7 mouse cellular contexts compared by ENCODE assay signal in genomic region chr6:122786275-122786674, GRCm38 (mm10). TPM values are rescaled to one million over a fixed set of nuclear protein-coding genes. Genes with fewer than 3 reads are reported as not detected.
DNase-seq lines count a peak whose midpoint lies in the region; TF ChIP-seq lines count a peak whose summit lies in the region.

No protein-coding gene starts in this region.

- TF ChIP-seq CTCF in C2C12 (IDR thresholded peaks at IDR 0.05; ENCODE audit: control insufficient read depth, insufficient read depth, insufficient read length) (peak; percentile 26), E14TG2a.4 (conservative IDR thresholded peaks at IDR 0.05; ENCODE audit: low read length) (peak; percentile 54)
- TF ChIP-seq CTCF in lung, adult 2 months (IDR thresholded peaks at IDR 0.05; ENCODE audit: insufficient read depth, low read length), result peak; percentile 48
- TF ChIP-seq CTCF in olfactory bulb, adult 2 months (IDR thresholded peaks at IDR 0.05; ENCODE audit: insufficient read depth, low read depth, low read length), result no peak

- H3K4me1 ChIP-seq in E14TG2a.4 (replicated peaks; ENCODE audit: low read depth, low read length), result peaks cover 71% of the 10 kb centered on the region
- H3K4me1 ChIP-seq in lung, adult 2 months (ENCODE audit: control insufficient read depth, insufficient read depth, low read length), result peaks cover 7% of the 10 kb centered on the region
- H3K4me1 ChIP-seq in olfactory bulb, adult 2 months (ENCODE audit: control insufficient read depth, insufficient read depth, low read length), result peaks cover 4% of the 10 kb centered on the region

- H3K27ac ChIP-seq in olfactory bulb, adult 2 months (ENCODE audit: insufficient read depth, low read depth, low read length), result peak overlapping the region; percentile 42; the same call in 1 of the 2 replicates

- no peak overlapping the region for H3ac ChIP-seq in C2C12 (ENCODE audit: control insufficient read depth, insufficient read length, low read depth)

- no peak for TF ChIP-seq POLR2A in lung, adult 2 months (IDR thresholded peaks at IDR 0.05; ENCODE audit: borderline replicate concordance, extremely low read depth, low read depth, low read length)
- no peak for TF ChIP-seq POLR2A in olfactory bulb, adult 2 months (IDR thresholded peaks at IDR 0.05; ENCODE audit: insufficient read depth, low read depth, low read length)

- H3K9me3 ChIP-seq in E14TG2a.4 (ENCODE audit: low read length), result no peaks in the 10 kb centered on the region

- H3K4me3 ChIP-seq in C2C12 (ENCODE audit: insufficient read depth, poor library complexity, severe bottlenecking), result no peak overlapping the region
- no peak overlapping the region for H3K4me3 ChIP-seq in E14TG2a.4 (replicated peaks; ENCODE audit: low read length)
- H3K4me3 ChIP-seq in lung, adult 2 months (replicated peaks; ENCODE audit: extremely low read depth, low read depth, low read length), result no peak overlapping the region
- no peak overlapping the region for H3K4me3 ChIP-seq in olfactory bulb, adult 2 months (ENCODE audit: insufficient read depth, low read depth, low read length)

- peak; percentile 85 for DNase-seq in cerebellum, adult 18-20 months
- peak; percentile 72 to 75 for DNase-seq in frontal cortex, postnatal 10 days (ENCODE audit: low spot score in 2 of 2)
- peak; percentile 34 to 79 for DNase-seq in kidney, postnatal 36 days
- DNase-seq in lung, adult 2 months, result peak; percentile 42

- H3K79me3 ChIP-seq in C2C12 (ENCODE audit: low read depth), result no peaks in the 10 kb centered on the region

- WGBS in lung, adult 2 months, result 41% methylated on average over 5 of the region's 5 CpGs
- 11% methylated on average over 5 of the region's 5 CpGs for WGBS in olfactory bulb, adult 2 months

- no peaks in the 10 kb centered on the region for H3K36me3 ChIP-seq in C2C12 (ENCODE audit: control insufficient read depth, insufficient read depth)
- no peaks in the 10 kb centered on the region for H3K36me3 ChIP-seq in E14TG2a.4 (ENCODE audit: insufficient read depth, low read length)

- no peaks in the 10 kb centered on the region for H3K79me2 ChIP-seq in C2C12 (ENCODE audit: control insufficient read depth, insufficient read depth)

- H3K27me3 ChIP-seq in C2C12 (ENCODE audit: control insufficient read depth, insufficient read depth, insufficient read length) (no peaks in the 10 kb centered on the region), E14TG2a.4 (ENCODE audit: insufficient read depth, low read length) (no peaks in the 10 kb centered on the region)

TF ChIP-seq in C2C12, 6 proteins besides CTCF, POLR2A, EP300 and RAD21:
- no peak for TF ChIP-seq USF1 (IDR thresholded peaks at IDR 0.05; ENCODE audit: low read depth)
- no peak for TF ChIP-seq MAX (IDR thresholded peaks at IDR 0.05)
- TF ChIP-seq MYOG (IDR thresholded peaks at IDR 0.05; ENCODE audit: control insufficient read depth, extremely low read depth, insufficient read length), result no peak
- TF ChIP-seq FOSL1 (IDR thresholded peaks at IDR 0.05; ENCODE audit: insufficient read depth, low read length, poor library complexity, severe bottlenecking), result no peak
- no peak for TF ChIP-seq MYOD1 (IDR thresholded peaks at IDR 0.05; ENCODE audit: control insufficient read depth, insufficient read length, low read depth)
- no peak for TF ChIP-seq CEBPB (IDR thresholded peaks at IDR 0.05; ENCODE audit: low read depth)

RNA-seq across cellular contexts. Expression of gene Slc2a3, which starts 15.2 kb away (rescaled TPM):
- 0.66 TPM for polyA plus RNA-seq in C2C12 (2012; fragmentation: generic; extraction: Trizol)
- 2.6 and 7.4 TPM in 2 replicates for polyA plus RNA-seq in lung, adult 2 months (2012; rRNA removed)
- polyA plus RNA-seq in olfactory bulb, adult 2 months (2012; ENCODE audit: insufficient read depth, insufficient read length, low replicate concordance, missing spikeins), result not detected in 2 replicates

RNA-seq across cellular contexts. Expression of gene Foxj2, which starts 33.4 kb away (rescaled TPM):
- 6.5 TPM for polyA plus RNA-seq in C2C12 (2012; fragmentation: generic; extraction: Trizol)
- 16.5 and 19.9 TPM in 2 replicates for polyA plus RNA-seq in lung, adult 2 months (2012; rRNA removed)
- polyA plus RNA-seq in olfactory bulb, adult 2 months (2012; ENCODE audit: insufficient read depth, insufficient read length, low replicate concordance, missing spikeins), result not detected in 2 replicates
